Mouse (Mus musculus) lung, embryonic 15.5 days (tissue): ENCODE data around the gene Sirt2. TPM values are rescaled to one million over a fixed set of nuclear protein-coding genes. Genes with fewer than 3 reads are reported as not detected.
A peak's percentile ranks its signal among the peaks of the same experiment; 100 is the strongest.

Source experiments
- ATAC-seq: fragments of 200-750 bp; cut with Nextera tagmentation; 2 replicates; pipeline ENCODE4 v1.8.0; 2017; ENCODE audit warnings: moderate number of reproducible peaks, borderline replicate concordance; ENCODE audit not compliant: low FRiP score, low TSS enrichment; ENCODE audit errors: extremely low read depth
- H3K27ac ChIP-seq: fragments of 300-500 bp; sonication (generic); 2 replicates; pipeline ENCODE4 v1.5.1; 2015; ENCODE audit warnings: moderate library complexity, mild to moderate bottlenecking, inconsistent platforms
- H3K27me3 ChIP-seq: fragments of 300-500 bp; sonication (generic); 2 replicates; pipeline ENCODE4 v1.6.1; 2015; ENCODE audit warnings: inconsistent platforms
- H3K36me3 ChIP-seq: fragments of 300-500 bp; sonication (generic); 2 replicates; pipeline ENCODE4 v1.6.1; 2015; ENCODE audit warnings: inconsistent platforms
- H3K4me1 ChIP-seq: fragments of 300-500 bp; sonication (generic); 2 replicates; pipeline ENCODE4 v1.6.1; 2015; ENCODE audit warnings: inconsistent platforms
- H3K4me2 ChIP-seq: fragments of 300-500 bp; sonication (generic); 2 replicates; pipeline ENCODE4 v1.6.1; 2015; ENCODE audit warnings: inconsistent platforms, mild to moderate bottlenecking, moderate library complexity
- H3K4me3 ChIP-seq: fragments of 300-500 bp; sonication (generic); 2 replicates; pipeline ENCODE4 v1.5.1; 2015; ENCODE audit warnings: mild to moderate bottlenecking, inconsistent platforms
- H3K9ac ChIP-seq: fragments of 300-500 bp; sonication (generic); 2 replicates; pipeline ENCODE4 v1.6.1; 2015; ENCODE audit warnings: inconsistent platforms
- H3K9me3 ChIP-seq: fragments of 300-500 bp; sonication (generic); 2 replicates; pipeline ENCODE4 v1.6.1; 2016; ENCODE audit warnings: inconsistent platforms
- WGBS: fragments of 180-500 bp; shearing (Covaris S2); methylation state at CpG from one replicate; pipeline ENCODE4 v1.1.7; 2015; 5-methylcytosine and 5-hydroxymethylcytosine counted together
- polyA plus RNA-seq: library from polyadenylated mRNA; unstranded; fragments of >200 nt; fragmentation: Nextera tagmentation; extraction: Ambion mirVana; gene quantifications from 2 replicates; pipeline ENCODE4 v1.2.1, GENCODE M21; 2015

Sirt2 gene
- polyA plus RNA-seq, 1 experiment from 2014 or later: 65.2 TPM

- H3K9me3 ChIP-seq: no peaks in the 10 kb centered on the region
- no peak within 1 kb of the TSS for H3K27ac ChIP-seq
- no peak for ATAC-seq
- H3K36me3 ChIP-seq: no peaks in the 10 kb centered on the region
- H3K4me1 ChIP-seq: peaks cover 11% of the 10 kb centered on the region; the same call in 1 of the 2 replicates
- H3K27me3 ChIP-seq: no peaks in the 10 kb centered on the region
- no peak within 1 kb of the TSS for H3K4me3 ChIP-seq
- H3K4me2 ChIP-seq: no peak within 1 kb of the TSS
- WGBS: 56% methylated on average over 5 of the region's 5 CpGs
- no peak within 1 kb of the TSS for H3K9ac ChIP-seq
Measured at GRCm38 (mm10) chr7:28788307-28789195, 22.0 kb downstream of the Sirt2 start, which contains the start of gene Rinl. Gene Rinl, plus strand, starts transcription at chr7:28788969.

- no peaks in the 10 kb centered on the region for H3K36me3 ChIP-seq
- H3K27me3 ChIP-seq: no peaks in the 10 kb centered on the region
- no peak overlapping the region for H3K9ac ChIP-seq
- peaks cover 11% of the 10 kb centered on the region; the same call in 1 of the 2 replicates for H3K4me1 ChIP-seq
- H3K4me3 ChIP-seq: no peak overlapping the region
- H3K27ac ChIP-seq: no peak overlapping the region
- ATAC-seq: no peak
- no peaks in the 10 kb centered on the region for H3K9me3 ChIP-seq
- 42% methylated on average over 3 of the region's 3 CpGs for WGBS
- H3K4me2 ChIP-seq: no peak overlapping the region
Measured at GRCm38 (mm10) chr7:28789235-28789634, 22.7 kb downstream of the Sirt2 start.

- no peak overlapping the region for H3K27ac ChIP-seq
- no peak for ATAC-seq
Measured at GRCm38 (mm10) chr7:28790066-28790806, 23.7 kb downstream of the Sirt2 start.

GRCm38 (mm10) chr7:28791706-28792105 is 25.2 kb downstream of the Sirt2 start:
- H3K4me2 ChIP-seq: no peak overlapping the region
- no peaks in the 10 kb centered on the region for H3K36me3 ChIP-seq
- no peak overlapping the region for H3K4me3 ChIP-seq
- H3K9me3 ChIP-seq: no peaks in the 10 kb centered on the region
- H3K4me1 ChIP-seq: peaks cover 19% of the 10 kb centered on the region
- no peak overlapping the region for H3K9ac ChIP-seq
- ATAC-seq: no peak
- no peaks in the 10 kb centered on the region for H3K27me3 ChIP-seq
- H3K27ac ChIP-seq: no peak overlapping the region

More at GRCm38 (mm10) chr7:28790066-28790806, 23.7 kb downstream of the Sirt2 start:
- Histone ChIP-seq H3K4me2 (no peak overlapping the region), H3K4me3 (no peak overlapping the region), H3K4me1 (peaks cover 11% of the 10 kb centered on the region; the same call in 1 of the 2 replicates), H3K27me3 (no peaks in the 10 kb centered on the region), H3K9me3 (no peaks in the 10 kb centered on the region), H3K9ac (no peak overlapping the region), H3K36me3 (no peaks in the 10 kb centered on the region)
- 48% methylated on average over 8 of the region's 8 CpGs for WGBS

- Histone ChIP-seq H3K27me3 (no peaks in the 10 kb centered on the region), H3K9me3 (no peaks in the 10 kb centered on the region), H3K4me3 (no peak overlapping the region), H3K4me1 (peaks cover 23% of the 10 kb centered on the region), H3K4me2 (no peak overlapping the region), H3K27ac (no peak overlapping the region), H3K36me3 (no peaks in the 10 kb centered on the region), H3K9ac (no peak overlapping the region)
- WGBS: 66% methylated on average over 14 of the region's 14 CpGs
- ATAC-seq: no peak
Measured at GRCm38 (mm10) chr7:28792391-28793185, 26.1 kb downstream of the Sirt2 start.

- Histone ChIP-seq H3K4me1 (peaks cover 22% of the 10 kb centered on the region), H3K27ac (no peak overlapping the region), H3K4me2 (no peak overlapping the region), H3K27me3 (no peaks in the 10 kb centered on the region), H3K9ac (no peak overlapping the region), H3K4me3 (no peak overlapping the region), H3K36me3 (no peaks in the 10 kb centered on the region), H3K9me3 (no peaks in the 10 kb centered on the region)
- no peak for ATAC-seq
- WGBS: 22% methylated on average over 2 of the region's 2 CpGs
Measured at GRCm38 (mm10) chr7:28793834-28794233, 27.3 kb downstream of the Sirt2 start.

GRCm38 (mm10) chr7:28794496-28794895 is 28.0 kb downstream of the Sirt2 start:
- Histone ChIP-seq H3K4me2 (no peak overlapping the region), H3K27me3 (no peaks in the 10 kb centered on the region), H3K9ac (no peak overlapping the region), H3K36me3 (no peaks in the 10 kb centered on the region), H3K27ac (no peak overlapping the region), H3K4me1 (peaks cover 17% of the 10 kb centered on the region), H3K4me3 (no peak overlapping the region), H3K9me3 (no peaks in the 10 kb centered on the region)
- ATAC-seq: no peak
- WGBS: 67% methylated on average over 3 of the region's 3 CpGs

- no peak overlapping the region for H3K9ac ChIP-seq
- H3K4me1 ChIP-seq: peaks cover 12% of the 10 kb centered on the region
- peak overlapping the region; percentile 20 for H3K4me3 ChIP-seq
- 66% methylated on average over 15 of the region's 15 CpGs for WGBS
- peak overlapping the region; percentile 75 for H3K27ac ChIP-seq
- no peaks in the 10 kb centered on the region for H3K36me3 ChIP-seq
- H3K27me3 ChIP-seq: no peaks in the 10 kb centered on the region
- H3K4me2 ChIP-seq: peak overlapping the region; percentile 53
- ATAC-seq: no peak
- no peaks in the 10 kb centered on the region for H3K9me3 ChIP-seq
Measured at GRCm38 (mm10) chr7:28795832-28796231, 29.3 kb downstream of the Sirt2 start.

GRCm38 (mm10) chr7:28796562-28796975 is 30.0 kb downstream of the Sirt2 start:
- H3K9me3 ChIP-seq: no peaks in the 10 kb centered on the region
- H3K4me2 ChIP-seq: peak overlapping the region; percentile 53
- H3K27me3 ChIP-seq: no peaks in the 10 kb centered on the region
- WGBS: 10% methylated on average over 32 of the region's 32 CpGs
- H3K4me1 ChIP-seq: peaks cover 20% of the 10 kb centered on the region
- peak overlapping the region; percentile 20 for H3K4me3 ChIP-seq
- peak overlapping the region; percentile 75 for H3K27ac ChIP-seq
- peak; percentile 80; the same call in 1 of the 2 replicates for ATAC-seq
- no peaks in the 10 kb centered on the region for H3K36me3 ChIP-seq
- H3K9ac ChIP-seq: peak overlapping the region; percentile 36

- no peak for ATAC-seq
- WGBS: 90% methylated on average over 9 of the region's 9 CpGs
- Histone ChIP-seq H3K4me3 (no peak overlapping the region), H3K27me3 (no peaks in the 10 kb centered on the region), H3K9ac (no peak overlapping the region), H3K36me3 (no peaks in the 10 kb centered on the region), H3K4me2 (no peak overlapping the region), H3K9me3 (no peaks in the 10 kb centered on the region), H3K4me1 (peaks cover 51% of the 10 kb centered on the region), H3K27ac (no peak overlapping the region)
Measured at GRCm38 (mm10) chr7:28799994-28800393, 33.5 kb downstream of the Sirt2 start.

- 57% methylated on average over 3 of the region's 3 CpGs for WGBS
- Histone ChIP-seq H3K9me3 (no peaks in the 10 kb centered on the region), H3K36me3 (no peaks in the 10 kb centered on the region), H3K4me2 (no peak overlapping the region), H3K27ac (peak overlapping the region; percentile 97), H3K4me1 (peaks cover 46% of the 10 kb centered on the region), H3K4me3 (no peak overlapping the region), H3K9ac (0 out of 2 replicates have a peak overlapping the region, but pooled peaks have one; percentile 7), H3K27me3 (no peaks in the 10 kb centered on the region)
- ATAC-seq: no peak
Measured at GRCm38 (mm10) chr7:28801451-28801850, 34.9 kb downstream of the Sirt2 start.
